Mouse (Mus musculus) lung, postnatal 0 days (tissue): ENCODE data around the gene Arhgap29. TPM values are rescaled to one million over a fixed set of nuclear protein-coding genes. Genes with fewer than 3 reads are reported as not detected.

Source experiments
- ATAC-seq: fragments of 200-750 bp; cut with Nextera tagmentation; 2 replicates; pipeline ENCODE4 v1.8.0; 2017; ENCODE audit warnings: moderate library complexity
- DNase-seq: peaks from one replicate; pipeline ENCODE4 v3.0.0-alpha.2; 2016; ENCODE audit warnings: low spot score
- H3K27ac ChIP-seq: fragments of 300-500 bp; sonication (generic); 2 replicates; pipeline ENCODE4 v1.5.1; 2014; ENCODE audit warnings: antibody characterized with exemption, mild to moderate bottlenecking, low read length, mixed read lengths
- H3K27me3 ChIP-seq: fragments of 300-500 bp; sonication (generic); replicated peaks from 2 replicates; pipeline ENCODE4 v1.6.1; 2014; ENCODE audit warnings: low read length, mixed read lengths; ENCODE audit not compliant: insufficient read depth
- H3K36me3 ChIP-seq: fragments of 300-500 bp; sonication (generic); 2 replicates; pipeline ENCODE4 v1.6.1; 2014; ENCODE audit warnings: low read length, mixed read lengths; ENCODE audit not compliant: insufficient read depth
- H3K4me1 ChIP-seq: fragments of 300-500 bp; sonication (generic); 2 replicates; pipeline ENCODE4 v1.6.1; 2014; ENCODE audit warnings: antibody characterized with exemption, low read depth, low read length, mixed read lengths; ENCODE audit not compliant: insufficient read depth
- H3K4me2 ChIP-seq: fragments of 300-500 bp; sonication (generic); replicated peaks from 2 replicates; pipeline ENCODE4 v1.6.1; 2014; ENCODE audit warnings: low read depth, mild to moderate bottlenecking, low read length, moderate library complexity, mixed read lengths
- H3K4me3 ChIP-seq: fragments of 300-500 bp; sonication (generic); 2 replicates; pipeline ENCODE4 v1.5.1; 2014; ENCODE audit warnings: low read depth, low read length
- H3K9ac ChIP-seq: fragments of 300-500 bp; sonication (generic); replicated peaks from 2 replicates; pipeline ENCODE4 v1.6.1; 2014; ENCODE audit warnings: low read depth, mild to moderate bottlenecking
- H3K9me3 ChIP-seq: fragments of 300-500 bp; sonication (generic); 2 replicates; pipeline ENCODE4 v1.6.1; 2016; ENCODE audit warnings: low read length, mixed read lengths
- CTCF ChIP-seq: IDR thresholded peaks from 2 replicates; pipeline ENCODE4 v1.5.1; 2016; ENCODE audit warnings: antibody characterized with exemption, mild to moderate bottlenecking
- EP300 ChIP-seq: IDR thresholded peaks from 2 replicates; pipeline ENCODE4 v1.6.1; 2016; ENCODE audit warnings: antibody characterized with exemption, mild to moderate bottlenecking, control low read depth
- WGBS: fragments of 180-500 bp; shearing (Covaris S2); extraction: QIAGEN DNeasy Blood & Tissue Kit; methylation state at CpG from one replicate; pipeline ENCODE4 v1.1.7; 2014; 5-methylcytosine and 5-hydroxymethylcytosine counted together
- polyA plus RNA-seq: library from polyadenylated mRNA; unstranded; fragments of >200 nt; fragmentation: Nextera tagmentation; extraction: Ambion mirVana; gene quantifications from 2 replicates; pipeline ENCODE4 v1.2.1, GENCODE M21; 2015

Gene Arhgap29
- polyA plus RNA-seq, 1 experiment from 2014 or later, result 56.8 TPM

GRCm38 (mm10) chr3:122049158-122049557 lies 96.8 kb downstream of the Arhgap29 start:
- DNase-seq (peak; percentile 55), ATAC-seq (peak; percentile 40)
- Histone ChIP-seq H3K27ac (no peak overlapping the region), H3K4me1 (peaks cover 17% of the 10 kb centered on the region; the same call in 1 of the 2 replicates), H3K4me2 (no peak overlapping the region), H3K36me3 (no peaks in the 10 kb centered on the region), H3K27me3 (0 out of 2 replicates have a peak, but pooled peaks cover 3% of the 10 kb centered on the region), H3K9me3 (no peaks in the 10 kb centered on the region), H3K4me3 (no peak overlapping the region), H3K9ac (no peak overlapping the region)
- WGBS, result 50% methylated on average over 6 of the region's 6 CpGs
- TF ChIP-seq CTCF (no peak), EP300 (no peak)

DNA sequence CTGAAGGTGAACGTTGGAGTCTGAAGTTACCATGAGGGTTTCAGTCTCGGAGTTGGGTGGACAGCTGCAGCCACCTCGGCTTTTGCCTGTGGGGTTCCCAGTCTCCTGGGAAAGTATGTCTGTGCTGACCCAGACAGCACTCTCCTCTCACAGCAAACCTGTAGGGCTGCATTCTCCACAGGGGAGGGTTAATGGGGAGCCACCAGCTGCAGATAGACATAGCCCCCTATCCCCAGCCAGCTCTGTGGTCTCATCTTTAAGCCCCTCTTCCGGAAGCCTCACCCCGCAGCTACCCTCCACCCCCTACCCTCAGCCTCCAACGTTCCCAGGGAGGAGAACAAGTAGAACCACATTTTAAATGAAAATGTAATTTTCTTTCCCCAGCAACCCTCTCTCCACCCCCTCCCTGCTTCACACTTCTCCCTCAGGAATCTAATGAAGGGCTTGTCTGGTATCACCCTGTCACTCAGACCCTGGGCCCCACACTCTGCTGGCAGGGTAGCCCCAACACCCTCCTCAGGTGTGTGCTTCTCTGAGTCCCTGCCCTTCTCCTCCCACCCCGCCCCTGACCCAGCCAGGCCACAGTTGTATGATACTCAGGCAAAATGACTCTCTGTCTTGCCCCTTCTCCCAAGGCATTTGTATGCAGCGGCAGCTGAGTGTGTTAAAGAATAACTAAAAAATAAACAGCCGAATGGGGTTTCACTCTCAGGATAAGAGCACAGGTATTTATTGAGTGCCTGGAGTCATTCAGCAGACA lies 106.3 kb downstream of the Arhgap29 start:
- Histone ChIP-seq H3K36me3 (no peaks in the 10 kb centered on the region), H3K9me3 (no peaks in the 10 kb centered on the region), H3K4me1 (peaks cover 4% of the 10 kb centered on the region; the same call in 1 of the 2 replicates), H3K9ac (no peak overlapping the region), H3K4me2 (no peak overlapping the region), H3K27ac (peak overlapping the region; percentile 73), H3K27me3 (no peaks in the 10 kb centered on the region), H3K4me3 (no peak overlapping the region)
- ATAC-seq (peak; percentile 95), DNase-seq (peak; percentile 79)
- TF ChIP-seq CTCF (no peak), EP300 (peak; percentile 82)
- WGBS, result 39% methylated on average over 9 of the region's 9 CpGs

DNA sequence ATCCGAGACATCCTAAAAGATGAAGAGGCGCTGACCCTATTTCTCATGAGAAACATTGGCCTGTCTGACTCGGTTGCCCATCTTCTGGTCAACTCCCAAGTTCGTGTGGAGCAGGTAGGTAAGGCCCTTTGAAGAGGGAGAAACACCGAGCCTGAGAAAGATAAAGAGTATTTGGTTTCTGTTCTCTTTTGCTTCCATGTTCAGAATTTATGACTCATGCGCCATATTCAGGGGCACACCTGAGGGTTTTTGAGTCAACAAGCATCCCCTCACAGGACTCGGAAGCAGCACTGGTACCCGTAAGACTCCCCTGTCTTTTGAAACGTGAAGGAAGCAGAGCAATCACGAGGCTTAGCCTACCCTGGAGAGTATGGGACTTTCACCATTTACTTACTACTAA lies 110.2 kb downstream of the Arhgap29 start:
- Histone ChIP-seq H3K9ac (no peak overlapping the region), H3K9me3 (no peaks in the 10 kb centered on the region), H3K36me3 (no peaks in the 10 kb centered on the region), H3K27ac (no peak overlapping the region), H3K4me3 (no peak overlapping the region), H3K27me3 (no peaks in the 10 kb centered on the region), H3K4me1 (no peaks in the 10 kb centered on the region), H3K4me2 (no peak overlapping the region)
- ATAC-seq, result no peak
- no peak for DNase-seq
- 80% methylated on average over 10 of the region's 10 CpGs for WGBS
- TF ChIP-seq CTCF (no peak), EP300 (no peak)

- Histone ChIP-seq H3K27ac (0 out of 2 replicates have a peak overlapping the region, but pooled peaks have one; percentile 17), H3K4me2 (no peak overlapping the region), H3K9me3 (no peaks in the 10 kb centered on the region), H3K4me3 (no peak overlapping the region), H3K4me1 (no peaks in the 10 kb centered on the region), H3K27me3 (no peaks in the 10 kb centered on the region), H3K9ac (no peak overlapping the region), H3K36me3 (no peaks in the 10 kb centered on the region)
- DNase-seq, result peak; percentile 79
- no peak for TF ChIP-seq EP300
- TF ChIP-seq CTCF, result 0 out of 2 replicates have a peak, but pooled peaks have one; percentile 8
- WGBS, result 41% methylated on average over 13 of the region's 13 CpGs
- ATAC-seq, result peak; percentile 82
These were observed 112.4 kb downstream of the Arhgap29 start for GRCm38 (mm10) chr3:122064556-122065410.

Other genes with a start within 250 kb of the Arhgap29 start
- 99.3 and 129 TPM in 2 replicates for gene F3, start 229.0 kb upstream of the Arhgap29 start, polyA plus RNA-seq
- gene Abcd3, start 137.2 kb upstream of the Arhgap29 start, polyA plus RNA-seq, result 94.1 and 100 TPM in 2 replicates
- gene Abca4, start 91.9 kb downstream of the Arhgap29 start, polyA plus RNA-seq, result 2.3 and 2.5 TPM in 2 replicates